Mouse (Mus musculus): Measurements from ENCODE around the gene Hoxd12. TPM values are rescaled to one million over a fixed set of nuclear protein-coding genes. Genes with fewer than 3 reads are reported as not detected.
A peak's percentile ranks its signal among the peaks of the same experiment; 100 is the strongest.

Hoxd12 gene
- polyA plus RNA-seq, 1 experiment from 2014 or later, result not detected

DNA sequence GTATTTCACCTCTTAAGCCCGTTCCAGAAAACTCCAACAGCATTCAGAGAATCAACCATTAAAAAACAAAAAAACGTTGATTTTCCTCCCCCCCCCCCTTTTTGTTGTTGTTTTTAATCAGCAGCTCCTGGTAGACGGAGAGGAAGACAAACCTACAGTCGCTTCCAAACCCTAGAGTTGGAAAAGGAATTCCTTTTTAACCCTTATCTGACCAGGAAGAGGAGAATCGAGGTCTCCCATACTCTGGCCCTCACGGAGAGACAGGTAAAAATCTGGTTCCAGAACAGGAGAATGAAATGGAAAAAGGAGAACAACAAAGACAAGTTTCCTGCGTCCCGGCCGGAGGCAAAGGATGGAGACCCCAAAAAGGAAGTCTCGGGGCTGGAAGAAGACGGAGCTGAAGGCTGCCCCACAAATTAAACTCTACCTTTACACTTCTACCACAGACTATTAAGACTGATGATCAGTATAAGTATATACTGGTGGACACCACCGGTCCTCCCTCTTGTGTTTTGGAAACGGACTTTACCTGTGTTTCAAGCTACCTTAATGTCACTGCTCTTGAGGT lies 31.7 kb downstream of the Hoxd12 start:
- peak overlapping the region; percentile 50 for H3K4me3 ChIP-seq (replicated peaks)
- peaks cover 92% of the 10 kb centered on the region for H3K27me3 ChIP-seq
- H3K4me2 ChIP-seq (replicated peaks), result no peak overlapping the region
- H3K36me3 ChIP-seq, result no peaks in the 10 kb centered on the region
- 2% methylated on average over 13 of the region's 13 CpGs for WGBS
- peaks cover 18% of the 10 kb centered on the region for H3K4me1 ChIP-seq
- no peak overlapping the region for H3K27ac ChIP-seq (replicated peaks)
- ATAC-seq (ENCODE audit: insufficient number of reproducible peaks, low FRiP score, low TSS enrichment, low read depth), result no peak
- no peak overlapping the region for H3K9ac ChIP-seq
- no peaks in the 10 kb centered on the region for H3K9me3 ChIP-seq (replicated peaks)

DNA sequence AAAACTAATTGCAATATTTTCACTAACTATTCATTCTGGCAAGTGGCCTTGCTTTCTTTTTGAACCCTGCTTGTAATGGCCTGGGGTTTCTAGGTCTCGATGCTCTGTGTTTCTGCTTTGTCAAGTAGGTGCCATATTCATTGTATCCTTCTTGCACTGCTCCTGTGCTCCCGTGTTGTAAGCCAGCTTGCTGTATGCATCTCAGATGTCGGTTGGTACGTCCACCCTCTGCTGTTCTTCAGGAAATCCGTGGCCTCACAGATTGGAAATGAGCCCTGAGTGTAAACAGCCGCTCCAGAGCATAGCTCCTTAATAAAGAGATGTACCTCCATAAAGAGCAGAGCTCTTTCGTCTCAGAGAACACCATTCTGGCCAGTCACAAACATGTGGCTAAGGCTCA lies 32.8 kb downstream of the Hoxd12 start:
- Histone ChIP-seq H3K4me3 (replicated peaks) (no peak overlapping the region), H3K4me2 (replicated peaks) (no peak overlapping the region)

DNA sequence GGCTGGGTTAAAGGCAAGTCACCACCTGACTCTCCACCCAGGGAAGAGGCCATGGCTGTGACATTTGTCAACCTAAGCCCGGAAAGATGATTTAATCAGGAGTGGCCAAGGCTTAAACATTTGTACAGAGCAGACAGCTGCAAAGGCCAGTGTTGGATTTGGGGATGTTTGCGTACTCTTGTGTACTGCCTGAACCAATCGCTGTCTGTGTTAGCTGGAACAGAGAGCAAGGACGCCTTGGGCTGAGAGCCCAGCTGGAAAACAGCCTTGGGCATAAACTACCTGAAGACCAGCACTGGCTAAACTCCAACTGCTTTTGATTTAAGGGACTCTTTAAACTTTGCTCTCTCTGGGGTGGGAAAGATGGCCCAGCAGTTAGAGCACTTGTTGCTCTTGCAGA lies 33.9 kb downstream of the Hoxd12 start:
- 12% methylated on average over 4 of the region's 4 CpGs for WGBS
- Histone ChIP-seq H3K4me2 (replicated peaks) (no peak overlapping the region), H3K4me1 (peaks cover 26% of the 10 kb centered on the region), H3K9ac (no peak overlapping the region), H3K27me3 (peaks cover 94% of the 10 kb centered on the region), H3K9me3 (replicated peaks) (no peaks in the 10 kb centered on the region), H3K4me3 (replicated peaks) (no peak overlapping the region), H3K36me3 (no peaks in the 10 kb centered on the region), H3K27ac (replicated peaks) (no peak overlapping the region)
- no peak for ATAC-seq (ENCODE audit: insufficient number of reproducible peaks, low FRiP score, low TSS enrichment, low read depth)

More for the DNA sequence above, 32.8 kb downstream of the Hoxd12 start:
- Histone ChIP-seq H3K9me3 (replicated peaks) (no peaks in the 10 kb centered on the region), H3K4me1 (peaks cover 26% of the 10 kb centered on the region), H3K36me3 (no peaks in the 10 kb centered on the region), H3K9ac (no peak overlapping the region), H3K27ac (replicated peaks) (no peak overlapping the region), H3K27me3 (peaks cover 95% of the 10 kb centered on the region)
- ATAC-seq (ENCODE audit: insufficient number of reproducible peaks, low FRiP score, low TSS enrichment, low read depth), result no peak
- WGBS, result 7% methylated on average over 7 of the region's 7 CpGs

DNA sequence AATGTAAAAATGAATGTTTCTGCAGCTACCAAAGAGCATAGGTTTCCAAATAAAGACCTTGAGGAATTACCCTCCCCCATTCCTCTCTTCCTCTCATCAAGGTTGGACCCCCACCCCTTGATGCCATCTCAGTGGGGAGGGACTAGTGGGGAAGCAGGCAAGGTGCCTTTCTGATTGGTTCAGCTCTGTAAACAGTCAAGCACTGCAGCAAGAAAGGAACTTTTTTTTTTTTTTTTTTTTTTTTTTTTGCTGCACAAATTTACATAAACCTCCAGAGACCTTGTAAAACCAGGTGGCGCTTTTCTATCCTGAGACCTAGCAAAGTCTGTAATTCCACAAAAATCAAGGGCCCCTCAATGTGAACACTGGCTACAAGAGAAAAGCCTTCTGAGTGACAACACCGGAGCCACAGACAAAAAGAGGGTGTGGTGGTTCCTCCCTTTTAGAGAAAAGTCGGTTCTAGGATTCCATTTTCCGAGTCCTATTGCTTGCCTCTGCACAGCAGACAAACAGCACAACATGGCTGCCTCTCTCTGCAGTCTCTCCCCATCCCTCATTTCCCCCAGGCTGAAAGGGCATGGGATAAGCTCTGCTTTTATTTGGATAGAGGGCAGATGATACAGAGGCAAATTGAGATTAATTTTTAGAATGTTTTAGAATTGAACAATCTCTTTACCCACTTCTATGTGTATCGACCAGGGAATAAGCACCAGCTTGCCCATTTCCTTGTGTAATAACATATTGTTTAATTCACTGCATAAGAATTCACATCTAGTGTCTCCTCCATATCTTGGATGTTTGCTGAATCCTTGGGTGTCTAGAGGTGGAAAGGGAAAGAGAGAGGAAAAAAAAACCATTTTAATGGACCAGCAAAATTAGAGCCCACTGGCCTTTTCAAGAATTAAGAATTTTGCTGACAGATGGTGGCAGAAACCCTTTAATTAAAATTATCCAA lies 34.9 kb downstream of the Hoxd12 start:
- 9% methylated on average over 5 of the region's 5 CpGs for WGBS
- H3K9me3 ChIP-seq (replicated peaks), result no peaks in the 10 kb centered on the region
- H3K36me3 ChIP-seq, result no peaks in the 10 kb centered on the region
- no peak for ATAC-seq (ENCODE audit: insufficient number of reproducible peaks, low FRiP score, low TSS enrichment, low read depth)
- H3K4me3 ChIP-seq (replicated peaks), result no peak overlapping the region
- H3K9ac ChIP-seq, result no peak overlapping the region
- no peak overlapping the region for H3K4me2 ChIP-seq (replicated peaks)
- H3K4me1 ChIP-seq, result peaks cover 19% of the 10 kb centered on the region
- no peak overlapping the region for H3K27ac ChIP-seq (replicated peaks)
- peaks cover 94% of the 10 kb centered on the region for H3K27me3 ChIP-seq

DNA sequence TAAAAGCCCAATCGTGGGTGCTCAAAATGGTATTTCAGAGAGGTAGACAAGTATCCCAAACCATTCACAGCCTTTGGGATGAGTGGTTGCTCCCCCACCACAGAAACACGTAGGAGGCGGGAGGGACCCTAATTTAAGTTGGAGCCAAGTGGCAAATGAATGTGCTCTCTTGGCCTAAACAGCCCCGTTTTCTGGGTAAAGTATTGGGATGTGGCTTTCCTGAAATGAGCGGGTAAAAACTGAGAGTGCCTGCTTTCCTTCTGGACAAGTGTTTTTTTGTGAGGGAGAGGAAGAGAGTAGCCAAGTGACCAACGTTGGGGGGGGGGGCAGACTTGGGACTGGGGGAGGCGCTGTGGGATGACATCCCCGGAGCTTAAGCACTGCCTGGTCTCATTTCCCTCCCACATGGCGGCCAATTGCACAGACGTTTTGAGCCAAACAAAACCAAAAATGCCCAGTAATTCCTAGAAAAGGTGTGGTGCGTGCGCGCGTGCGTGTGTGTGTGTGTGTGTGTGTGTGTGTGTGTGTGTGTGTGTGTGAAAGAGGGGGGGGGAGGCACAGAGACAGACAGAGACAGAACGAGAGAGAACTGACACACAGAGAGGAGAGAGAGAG lies 36.2 kb downstream of the Hoxd12 start:
- Histone ChIP-seq H3K9ac (no peak overlapping the region), H3K4me3 (replicated peaks) (peak overlapping the region; percentile 41), H3K4me1 (peaks cover 10% of the 10 kb centered on the region), H3K36me3 (no peaks in the 10 kb centered on the region), H3K4me2 (replicated peaks) (0 out of 2 replicates have a peak overlapping the region, but pooled peaks have one; percentile 4), H3K27me3 (peaks cover 93% of the 10 kb centered on the region), H3K9me3 (replicated peaks) (no peaks in the 10 kb centered on the region), H3K27ac (replicated peaks) (no peak overlapping the region)
- WGBS, result under 1% methylated on average over 16 of the region's 16 CpGs
- no peak for ATAC-seq (ENCODE audit: insufficient number of reproducible peaks, low FRiP score, low TSS enrichment, low read depth)

DNA sequence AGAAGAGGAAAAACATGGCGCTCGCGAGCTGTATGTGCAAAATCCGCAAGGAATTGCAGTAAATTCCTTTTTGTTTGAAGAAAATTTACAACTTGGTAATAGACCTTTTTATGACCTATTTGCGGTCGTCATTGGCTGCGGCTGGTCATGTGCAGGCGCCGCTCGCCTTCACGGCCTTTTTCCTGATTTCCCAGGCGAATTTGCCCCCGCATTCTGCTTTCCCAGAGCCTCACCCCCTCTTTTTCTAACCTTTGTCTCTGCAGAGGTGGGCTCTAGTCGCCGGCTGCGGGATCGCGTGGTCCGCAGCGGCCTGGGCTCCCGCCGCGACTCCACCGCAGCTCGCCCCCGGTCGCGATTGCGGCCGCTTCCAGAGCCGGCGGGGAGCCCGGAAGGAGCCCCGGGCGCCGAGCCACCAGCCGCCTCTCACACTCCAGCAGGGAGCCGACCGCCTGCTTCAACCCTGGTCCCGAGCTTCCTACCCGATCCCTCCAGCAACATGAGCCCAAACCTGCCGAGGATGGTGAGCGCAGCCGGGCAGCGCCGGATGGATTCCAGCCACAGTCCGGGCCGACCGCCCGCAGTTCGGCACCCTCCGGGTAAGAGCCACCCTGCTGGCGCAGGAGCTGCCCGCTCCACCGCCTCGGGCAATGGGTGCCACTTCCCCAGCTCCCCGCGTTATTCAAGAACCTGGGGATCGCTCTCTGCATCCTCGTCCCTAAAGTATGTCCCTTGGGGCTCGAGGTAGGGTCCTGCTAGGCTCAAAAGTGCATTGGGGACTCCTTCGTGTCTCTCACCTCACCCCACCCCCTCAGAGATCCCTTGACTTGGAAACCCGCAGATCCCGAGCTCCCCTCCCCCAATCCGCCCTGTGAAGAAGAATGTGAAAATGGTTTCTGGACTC lies 37.2 kb downstream of the Hoxd12 start, which contains the start of the genes Hoxd3 and Hoxd4:
TSS of gene Hoxd3 (plus strand) at position 207 of the 901 bp plus-strand sequence.
TSS of gene Hoxd4 (plus strand) at position 209 of the 901 bp plus-strand sequence.
- H3K36me3 ChIP-seq, result no peaks in the 10 kb centered on the region
- H3K9me3 ChIP-seq (replicated peaks), result no peaks in the 10 kb centered on the region
- H3K9ac ChIP-seq, result peak within 1 kb of the TSS; percentile 18; the same call in 1 of the 2 replicates
- peak within 1 kb of the TSS; percentile 41 for H3K4me3 ChIP-seq (replicated peaks)
- H3K27me3 ChIP-seq, result peaks cover 93% of the 10 kb centered on the region
- peak; percentile 49; the same call in 1 of the 2 replicates for ATAC-seq (ENCODE audit: insufficient number of reproducible peaks, low FRiP score, low TSS enrichment, low read depth)
- peaks cover 11% of the 10 kb centered on the region for H3K4me1 ChIP-seq
- under 1% methylated on average over 65 of the region's 65 CpGs for WGBS
- peak within 1 kb of the TSS; percentile 42 for H3K4me2 ChIP-seq (replicated peaks)
- 0 out of 2 replicates have a peak within 1 kb of the TSS, but pooled peaks have one; percentile 48 for H3K27ac ChIP-seq (replicated peaks)

DNA sequence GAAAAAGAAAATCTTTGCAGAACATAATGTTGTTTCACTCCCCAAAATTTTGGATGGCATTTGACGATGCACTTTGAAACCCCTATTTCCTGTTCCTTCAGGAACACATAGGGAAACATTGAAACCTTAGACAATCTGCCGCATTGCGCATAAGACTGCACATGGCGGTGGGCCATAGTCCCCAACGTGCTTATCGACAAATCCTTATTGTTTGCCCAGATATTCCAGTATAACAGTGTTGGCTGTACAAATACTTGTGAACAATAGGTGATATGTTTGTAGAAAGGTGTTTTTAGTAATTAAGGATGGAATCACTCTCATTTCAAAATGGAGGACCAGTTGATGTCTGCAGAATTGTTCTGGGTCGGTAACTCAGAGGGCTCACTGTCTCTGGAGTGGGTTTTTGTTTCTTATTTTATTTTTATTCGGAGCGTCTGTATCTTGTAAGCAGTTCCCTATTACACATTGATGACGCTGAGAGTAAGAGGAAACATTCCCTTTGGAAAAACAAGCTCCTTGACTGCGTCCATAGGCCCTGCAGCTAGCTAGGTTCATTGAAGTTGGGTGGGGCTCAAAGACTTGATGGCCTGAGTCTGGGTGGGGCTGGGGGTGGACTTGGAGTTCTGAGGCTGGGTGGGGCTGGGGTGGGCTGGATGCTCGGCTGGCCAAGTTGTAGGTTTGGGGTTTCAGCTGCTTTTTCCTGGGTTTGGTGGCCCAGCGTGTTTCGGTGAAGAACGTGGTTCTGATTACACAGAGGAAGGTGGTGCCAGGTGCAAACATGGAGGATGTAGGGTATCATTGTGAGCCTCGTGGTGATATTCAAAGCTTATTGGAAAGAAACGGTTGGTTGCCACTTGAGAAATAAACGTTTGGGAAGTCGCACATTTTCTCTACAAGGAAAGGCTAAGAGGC lies 38.7 kb downstream of the Hoxd12 start:
- Histone ChIP-seq H3K4me3 (replicated peaks) (peak overlapping the region; percentile 4; the same call in 1 of the 2 replicates), H3K4me2 (replicated peaks) (no peak overlapping the region)
- 6% methylated on average over 19 of the region's 19 CpGs for WGBS

DNA sequence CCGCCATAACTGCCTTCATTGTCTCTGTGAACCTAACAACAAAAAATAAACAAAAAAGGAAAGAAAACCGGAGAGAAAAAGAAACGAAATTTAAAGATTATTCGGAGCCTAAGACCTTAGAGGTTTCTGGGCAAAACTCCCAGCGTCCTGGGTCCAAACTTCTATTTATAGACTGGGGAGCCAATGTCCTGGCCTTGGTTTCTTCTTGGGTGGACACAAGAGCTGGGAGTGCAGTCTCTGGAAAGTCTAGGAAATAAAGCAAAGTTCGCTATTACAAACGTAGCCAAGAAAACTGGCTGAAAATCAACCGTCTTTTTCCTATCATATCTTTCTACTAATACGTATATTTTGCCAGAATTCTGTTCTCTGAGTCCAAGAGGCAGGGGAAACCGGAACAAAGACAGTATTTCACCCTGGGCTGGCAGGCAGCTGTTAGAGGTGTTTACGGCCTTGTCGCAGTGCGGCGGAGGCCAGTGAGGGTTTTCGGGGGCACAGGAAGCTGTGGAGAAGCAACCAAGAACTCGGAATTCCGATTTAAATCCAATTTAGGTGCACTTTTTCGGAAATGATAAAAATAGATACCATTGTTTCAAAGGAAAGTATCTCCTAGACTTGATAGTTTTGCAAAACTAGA lies 39.5 kb downstream of the Hoxd12 start:
- H3K9ac ChIP-seq, result no peak overlapping the region
- H3K9me3 ChIP-seq (replicated peaks), result no peaks in the 10 kb centered on the region
- H3K27me3 ChIP-seq, result peaks cover 93% of the 10 kb centered on the region
- no peak for ATAC-seq (ENCODE audit: insufficient number of reproducible peaks, low FRiP score, low TSS enrichment, low read depth)
- no peak overlapping the region for H3K4me3 ChIP-seq (replicated peaks)
- H3K27ac ChIP-seq (replicated peaks), result no peak overlapping the region
- H3K4me1 ChIP-seq, result peaks cover 11% of the 10 kb centered on the region
- H3K4me2 ChIP-seq (replicated peaks), result no peak overlapping the region
- WGBS, result 8% methylated on average over 18 of the region's 18 CpGs
- no peaks in the 10 kb centered on the region for H3K36me3 ChIP-seq

More for the DNA sequence above, 38.7 kb downstream of the Hoxd12 start:
- H3K9me3 ChIP-seq (replicated peaks), result no peaks in the 10 kb centered on the region
- peaks cover 94% of the 10 kb centered on the region for H3K27me3 ChIP-seq
- ATAC-seq (ENCODE audit: insufficient number of reproducible peaks, low FRiP score, low TSS enrichment, low read depth), result no peak
- H3K36me3 ChIP-seq, result no peaks in the 10 kb centered on the region
- no peak overlapping the region for H3K27ac ChIP-seq (replicated peaks)
- no peak overlapping the region for H3K9ac ChIP-seq
- H3K4me1 ChIP-seq, result peaks cover 11% of the 10 kb centered on the region

DNA sequence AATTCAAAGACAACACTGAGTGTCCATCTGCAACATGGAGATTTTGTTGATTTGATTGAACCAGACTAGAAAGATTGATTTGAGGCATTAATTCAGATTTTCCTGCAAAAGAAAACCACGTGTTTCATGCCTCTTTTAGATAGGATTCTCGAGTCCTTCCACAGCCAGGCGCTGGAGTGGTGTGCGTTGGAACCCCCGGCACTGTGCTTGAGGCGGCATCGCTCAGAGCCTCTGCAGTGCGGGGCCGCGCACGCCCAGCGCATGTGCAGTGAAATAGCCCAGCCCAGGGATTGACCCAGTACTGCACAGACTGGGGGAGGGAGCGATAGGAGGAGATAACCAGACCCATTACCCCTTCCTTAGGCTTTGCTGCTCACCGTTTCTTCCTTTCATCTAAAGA lies 40.1 kb downstream of the Hoxd12 start:
- H3K27ac ChIP-seq (replicated peaks), result no peak overlapping the region
- no peaks in the 10 kb centered on the region for H3K9me3 ChIP-seq (replicated peaks)
- H3K27me3 ChIP-seq, result peaks cover 93% of the 10 kb centered on the region
- H3K4me2 ChIP-seq (replicated peaks), result 0 out of 2 replicates have a peak overlapping the region, but pooled peaks have one; percentile 3
- no peaks in the 10 kb centered on the region for H3K36me3 ChIP-seq
- ATAC-seq (ENCODE audit: insufficient number of reproducible peaks, low FRiP score, low TSS enrichment, low read depth), result no peak
- H3K4me1 ChIP-seq, result peaks cover 11% of the 10 kb centered on the region
- 3% methylated on average over 14 of the region's 14 CpGs for WGBS
- 0 out of 2 replicates have a peak overlapping the region, but pooled peaks have one; percentile 10 for H3K4me3 ChIP-seq (replicated peaks)
- H3K9ac ChIP-seq, result no peak overlapping the region

Data from embryonic facial prominence, embryonic 15.5 days (tissue).